Mouse (Mus musculus) cortical plate, adult 2 months (tissue): Measurements from ENCODE around the gene Arhgdia.

Experiments used
- CTCF ChIP-seq: fragments of 200-500 bp; IDR thresholded peaks from 2 replicates; pipeline ENCODE4 v1.5.1; 2011; ENCODE audit warnings: mild to moderate bottlenecking, control low read depth, low read length; ENCODE audit not compliant: insufficient read depth; ENCODE audit errors: extremely low read depth
- POLR2A ChIP-seq: fragments of 200-500 bp; IDR thresholded peaks from 2 replicates; pipeline ENCODE4 v1.6.1; 2011; ENCODE audit warnings: mild to moderate bottlenecking, low read length, control low read depth; ENCODE audit not compliant: insufficient read depth; ENCODE audit errors: extremely low read depth

DNA sequence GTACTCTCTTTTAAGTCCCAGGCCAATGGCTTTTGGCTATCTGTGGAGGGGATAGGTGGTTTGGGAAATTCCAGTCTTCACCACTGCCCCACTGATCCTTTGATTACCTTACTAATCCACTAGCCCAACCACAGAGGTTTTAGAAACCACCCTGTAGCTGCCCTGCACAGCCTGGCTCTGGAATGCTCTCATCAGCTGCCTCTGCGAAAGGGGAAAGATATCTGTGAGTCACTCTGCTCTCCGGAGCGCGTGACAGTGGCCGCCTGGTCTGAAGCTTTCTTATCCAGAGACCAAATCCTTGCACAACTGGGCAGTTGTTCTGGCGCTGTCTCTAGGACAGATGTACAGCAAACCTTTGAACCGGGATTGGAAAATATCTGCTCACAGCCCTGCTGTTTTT, 26.6 kb downstream of the Arhgdia start:
- TF ChIP-seq CTCF (no peak), POLR2A (no peak)
